Mouse (Mus musculus): Measurements from ENCODE around the gene Ptprr.

The Ptprr gene

GRCm38 (mm10) chr10:116017845-116018479, at the start of gene Ptprr:
Gene Ptprr (plus strand): TSS chr10:116018213.
- DNase-seq (ENCODE audit: low spot score in 2 of 2): no peak

GRCm38 (mm10) chr10:115976345-115976744, 41.7 kb upstream of the Ptprr start:
- no peak for DNase-seq (ENCODE audit: low spot score in 2 of 2)

- no peak for DNase-seq (ENCODE audit: low spot score in 2 of 2)
Observed at GRCm38 (mm10) chr10:115978992-115979391, 39.0 kb upstream of the Ptprr start.

- no peak for DNase-seq (ENCODE audit: low spot score in 2 of 2)
Observed at GRCm38 (mm10) chr10:115980018-115980417, 38.0 kb upstream of the Ptprr start.

GRCm38 (mm10) chr10:115984308-115984707, 33.7 kb upstream of the Ptprr start:
- DNase-seq (ENCODE audit: low spot score in 2 of 2): no peak

GRCm38 (mm10) chr10:116001838-116002237, 16.2 kb upstream of the Ptprr start:
- DNase-seq (ENCODE audit: low spot score in 2 of 2): no peak

GRCm38 (mm10) chr10:116006675-116007074, 11.3 kb upstream of the Ptprr start:
- no peak for DNase-seq (ENCODE audit: low spot score in 2 of 2)

GRCm38 (mm10) chr10:116018480-116018891, 473 bp downstream of the Ptprr start:
- DNase-seq (ENCODE audit: low spot score in 2 of 2): no peak

- DNase-seq (ENCODE audit: low spot score in 2 of 2): no peak
Observed at GRCm38 (mm10) chr10:116019086-116019860, 1.3 kb downstream of the Ptprr start.

GRCm38 (mm10) chr10:116021081-116021480, 3.1 kb downstream of the Ptprr start:
- DNase-seq (ENCODE audit: low spot score in 2 of 2): no peak

GRCm38 (mm10) chr10:116038150-116038549, 20.1 kb downstream of the Ptprr start:
- no peak for DNase-seq (ENCODE audit: low spot score in 2 of 2)

- DNase-seq (ENCODE audit: low spot score in 2 of 2): no peak
Observed at GRCm38 (mm10) chr10:116075954-116076353, 57.9 kb downstream of the Ptprr start.

GRCm38 (mm10) chr10:116078636-116079035, 60.6 kb downstream of the Ptprr start:
- no peak for DNase-seq (ENCODE audit: low spot score in 2 of 2)

- DNase-seq (ENCODE audit: low spot score in 2 of 2): no peak
Observed at GRCm38 (mm10) chr10:116079396-116079795, 61.4 kb downstream of the Ptprr start.

GRCm38 (mm10) chr10:116080841-116081240, 62.8 kb downstream of the Ptprr start:
- DNase-seq (ENCODE audit: low spot score in 2 of 2): no peak

GRCm38 (mm10) chr10:116083965-116084364, 66.0 kb downstream of the Ptprr start:
- no peak for DNase-seq (ENCODE audit: low spot score in 2 of 2)

- no peak for DNase-seq (ENCODE audit: low spot score in 2 of 2)
Observed at GRCm38 (mm10) chr10:116096466-116096865, 78.5 kb downstream of the Ptprr start.

- DNase-seq (ENCODE audit: low spot score in 2 of 2): no peak
Observed at GRCm38 (mm10) chr10:116098470-116098869, 80.5 kb downstream of the Ptprr start.

GRCm38 (mm10) chr10:116108176-116108575, 90.2 kb downstream of the Ptprr start:
- no peak for DNase-seq (ENCODE audit: low spot score in 2 of 2)

GRCm38 (mm10) chr10:116108730-116109129, 90.7 kb downstream of the Ptprr start:
- no peak for DNase-seq (ENCODE audit: low spot score in 2 of 2)

GRCm38 (mm10) chr10:116112868-116113267, 94.9 kb downstream of the Ptprr start:
- no peak for DNase-seq (ENCODE audit: low spot score in 2 of 2)

GRCm38 (mm10) chr10:116113867-116114474, 96.0 kb downstream of the Ptprr start, which contains the start of gene 4933416C03Rik:
Gene 4933416C03Rik (minus strand): TSS chr10:116113917.
- DNase-seq (ENCODE audit: low spot score in 2 of 2): no peak
